Mouse (Mus musculus) heart, adult 8-10 months (tissue): ENCODE data around the gene Map3k1. TPM values are rescaled to one million over a fixed set of nuclear protein-coding genes. Genes with fewer than 3 reads are reported as not detected.

Experiments
- DNase-seq: peaks from one replicate; pipeline ENCODE4 v3.0.0; 2022; ENCODE audit warnings: low spot score
- total RNA-seq, 4 experiments: library from RNA; stranded (reverse); gene quantifications; 2 replicates each; pipeline ENCODE4 v1.2.4; 2022

Map3k1 gene
- total RNA-seq, 4 experiments from 2014 or later: 20.9 to 29.5 (median 21.3) TPM

- no peak for DNase-seq
Measured at GRCm38 (mm10) chr13:111812647-111813046, 3.9 kb upstream of the Map3k1 start.

DNA sequence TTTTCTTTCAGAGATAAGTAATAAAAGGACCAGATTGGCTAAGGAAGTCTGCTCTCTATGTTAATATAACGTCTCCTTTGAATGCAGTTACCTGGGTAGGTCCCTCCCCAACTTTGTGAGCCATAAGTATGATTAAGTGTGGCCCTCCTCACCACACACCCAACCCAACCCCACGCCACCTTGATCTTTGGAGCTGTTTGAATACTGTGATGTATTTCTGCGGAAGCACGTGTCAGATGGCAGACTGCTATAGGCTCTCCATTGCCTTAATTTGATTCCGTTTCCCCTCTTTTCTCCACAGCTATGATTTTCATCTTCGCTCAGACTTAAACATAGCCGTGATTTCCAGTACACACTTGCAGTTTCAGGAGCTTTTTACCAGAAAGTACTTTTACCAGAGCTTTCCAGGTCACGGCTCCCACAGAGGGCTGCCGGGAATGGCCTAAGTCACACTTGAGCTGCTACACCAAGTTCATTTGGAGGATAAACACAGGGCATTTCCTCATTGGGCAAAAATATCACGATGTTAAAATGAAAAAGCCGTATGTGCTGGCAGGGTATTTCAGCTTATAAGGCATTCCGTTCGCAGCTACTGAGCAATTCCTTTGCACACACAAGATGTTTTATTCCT lies 2.3 kb upstream of the Map3k1 start:
- DNase-seq: no peak

DNA sequence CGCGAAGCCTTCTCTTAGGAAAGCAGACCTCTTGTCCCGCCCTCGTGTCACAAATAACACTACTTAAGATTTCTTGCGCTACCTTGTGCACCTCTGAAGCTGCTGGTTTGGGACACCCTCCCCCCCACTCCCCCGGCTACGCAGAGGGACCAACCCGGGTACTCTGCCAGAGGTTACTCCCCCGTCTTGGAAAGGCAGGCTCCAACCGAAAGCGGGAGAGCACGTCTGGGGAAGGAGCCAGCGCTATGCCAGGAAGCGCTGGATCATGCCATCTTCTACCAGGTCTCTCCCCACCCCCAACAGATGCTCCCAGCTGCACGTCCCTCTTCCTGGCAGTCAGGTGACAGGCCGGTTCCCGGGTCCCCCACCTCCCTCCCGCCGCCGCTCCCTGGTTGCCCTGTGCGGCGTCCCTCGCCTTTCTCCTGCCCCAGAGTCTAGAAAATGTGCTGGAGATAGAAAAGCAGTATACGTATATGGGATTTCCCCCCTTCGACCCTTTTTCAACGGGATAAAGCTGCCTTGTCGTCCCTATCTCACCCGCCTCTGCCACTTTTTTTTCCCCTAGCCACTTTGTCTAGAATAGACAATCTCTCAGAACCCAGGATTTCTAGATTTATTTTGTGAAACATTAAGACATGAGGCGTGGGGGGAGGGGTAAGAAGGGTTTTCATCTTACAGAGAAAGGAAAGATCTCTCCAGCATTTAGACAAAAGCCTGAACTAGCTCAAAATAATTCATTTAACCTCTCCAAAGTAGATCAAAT lies 854 bp upstream of the Map3k1 start:
- DNase-seq: no peak

- no peak for DNase-seq
Measured at GRCm38 (mm10) chr13:111808387-111808636, 481 bp downstream of the Map3k1 start.

- DNase-seq: no peak
Measured at GRCm38 (mm10) chr13:111807596-111808386, 1.0 kb downstream of the Map3k1 start.

- DNase-seq: no peak
Measured at GRCm38 (mm10) chr13:111807105-111807595, 1.6 kb downstream of the Map3k1 start.

- DNase-seq: no peak
Measured at GRCm38 (mm10) chr13:111805738-111806722, 2.8 kb downstream of the Map3k1 start.

DNA sequence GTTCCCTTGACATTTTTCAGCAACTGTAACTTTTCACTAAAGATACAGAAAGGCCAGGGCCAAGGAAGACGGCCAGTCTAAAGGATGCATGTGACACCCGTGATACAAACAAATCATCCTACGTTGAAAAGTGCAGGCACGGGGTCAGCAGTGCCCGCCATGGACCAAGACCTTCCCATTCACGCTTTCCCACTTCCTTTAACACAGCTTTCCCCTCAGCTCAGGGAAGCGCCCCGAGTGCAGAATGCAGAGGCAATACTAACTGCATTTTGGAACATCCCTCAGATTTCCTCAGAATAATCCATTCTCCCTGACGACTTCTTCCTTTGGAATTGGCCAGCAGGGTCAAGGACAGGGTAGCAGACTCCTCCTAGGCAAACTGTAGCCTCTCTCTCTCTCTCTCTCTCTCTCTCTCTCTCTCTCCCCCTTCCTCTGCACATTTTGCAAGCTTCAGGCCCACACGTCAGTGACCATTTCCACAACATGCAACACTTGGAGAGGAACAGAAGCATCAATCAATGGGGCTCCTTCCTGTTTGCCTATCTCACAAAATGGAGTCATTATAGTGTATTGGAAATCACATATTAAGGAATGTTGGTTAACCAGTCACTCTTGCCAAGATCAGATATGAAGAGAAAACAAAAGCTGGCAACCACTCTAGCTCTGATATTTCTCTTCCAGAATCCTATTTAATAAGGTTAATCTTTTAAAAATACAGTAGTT lies 3.7 kb downstream of the Map3k1 start:
- DNase-seq: no peak

DNA sequence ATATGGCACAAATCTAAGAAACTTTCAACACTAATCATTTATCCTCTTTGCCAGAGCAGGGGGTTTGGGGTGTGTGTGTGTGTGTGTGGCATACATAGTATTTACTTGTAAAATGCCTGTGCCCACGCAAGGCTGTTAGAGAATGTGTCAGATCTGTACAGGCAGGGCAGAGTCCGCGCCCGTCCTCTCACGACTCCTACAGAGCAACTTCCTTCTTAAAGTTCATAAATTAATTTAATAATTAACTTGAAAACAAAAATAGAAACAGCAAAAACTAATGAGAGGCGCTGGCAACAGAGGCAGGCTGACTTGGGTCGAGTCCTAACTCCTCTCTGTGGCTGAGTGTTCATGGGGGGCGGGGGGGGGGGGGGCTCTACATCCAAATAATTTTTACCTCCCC lies 4.6 kb downstream of the Map3k1 start:
- DNase-seq: no peak

DNA sequence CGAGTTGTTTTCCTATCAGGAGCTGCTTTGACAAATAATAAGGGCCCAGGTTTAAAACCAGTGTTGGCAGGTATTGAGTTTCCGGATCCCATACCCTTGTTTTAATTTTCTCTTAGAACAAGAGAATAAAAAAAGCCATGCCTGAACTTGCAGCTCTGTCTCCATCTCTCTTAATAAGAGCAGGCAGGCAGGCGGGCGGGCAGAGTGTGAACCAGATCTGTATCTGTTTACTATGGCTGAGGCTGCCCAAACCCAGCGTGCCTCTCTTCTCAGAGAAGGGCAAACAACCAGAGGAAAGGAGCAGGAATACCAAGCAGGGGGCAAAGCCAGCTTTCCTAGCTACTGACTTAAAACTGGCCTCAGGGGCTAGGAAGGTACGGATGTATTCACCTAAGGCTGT lies 5.3 kb downstream of the Map3k1 start:
- no peak for DNase-seq

- DNase-seq: no peak
Measured at GRCm38 (mm10) chr13:111802900-111803299, 5.9 kb downstream of the Map3k1 start.

GRCm38 (mm10) chr13:111802271-111802665 lies 6.5 kb downstream of the Map3k1 start:
- no peak for DNase-seq

- no peak for DNase-seq
Measured at GRCm38 (mm10) chr13:111801662-111802270, 7.0 kb downstream of the Map3k1 start.

- no peak for DNase-seq
Measured at GRCm38 (mm10) chr13:111800866-111801265, 7.9 kb downstream of the Map3k1 start.

GRCm38 (mm10) chr13:111798044-111798443 lies 10.7 kb downstream of the Map3k1 start:
- DNase-seq: no peak

DNA sequence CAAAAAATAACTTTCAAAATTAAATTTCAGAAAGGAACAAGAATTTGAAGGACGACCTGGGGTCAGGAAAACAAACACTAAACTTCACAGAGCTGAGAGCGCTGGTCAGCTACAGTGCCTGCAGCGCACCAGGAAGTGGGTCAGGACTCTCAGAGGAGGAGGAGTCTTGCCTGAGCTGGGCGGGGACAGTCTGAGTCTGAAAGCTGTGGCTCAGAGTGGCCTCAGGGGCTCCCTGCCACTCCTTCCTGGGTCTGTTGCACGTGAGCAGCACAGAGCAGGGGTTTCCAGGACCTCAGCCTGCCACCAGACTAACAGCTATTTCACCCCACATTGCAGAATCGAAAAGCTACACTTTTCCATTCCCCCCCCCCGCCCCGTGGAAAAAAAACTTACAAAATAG lies 11.8 kb downstream of the Map3k1 start:
- peak; percentile 80 for DNase-seq

GRCm38 (mm10) chr13:111796191-111796920 lies 12.4 kb downstream of the Map3k1 start:
- DNase-seq: no peak

DNA sequence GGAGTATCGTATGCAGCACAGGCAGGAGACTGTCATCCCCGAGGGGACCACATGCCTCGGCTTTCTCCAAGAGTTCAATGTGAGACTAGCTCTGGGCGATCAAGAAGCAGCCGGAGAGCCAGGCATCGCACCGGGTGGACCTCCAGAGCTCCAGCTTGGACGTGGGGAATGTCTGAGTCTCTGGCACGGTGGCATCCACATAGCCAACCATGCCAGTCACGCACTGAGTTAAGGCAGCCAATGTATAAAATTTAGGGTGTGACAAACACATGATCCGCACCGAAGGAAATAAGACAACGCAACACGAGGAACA lies 15.9 kb downstream of the Map3k1 start:
- no peak for DNase-seq

GRCm38 (mm10) chr13:111792130-111792974 lies 16.4 kb downstream of the Map3k1 start:
- no peak for DNase-seq
